ENCODE assay signal across 9 mouse cellular contexts in the genomic region with DNA sequence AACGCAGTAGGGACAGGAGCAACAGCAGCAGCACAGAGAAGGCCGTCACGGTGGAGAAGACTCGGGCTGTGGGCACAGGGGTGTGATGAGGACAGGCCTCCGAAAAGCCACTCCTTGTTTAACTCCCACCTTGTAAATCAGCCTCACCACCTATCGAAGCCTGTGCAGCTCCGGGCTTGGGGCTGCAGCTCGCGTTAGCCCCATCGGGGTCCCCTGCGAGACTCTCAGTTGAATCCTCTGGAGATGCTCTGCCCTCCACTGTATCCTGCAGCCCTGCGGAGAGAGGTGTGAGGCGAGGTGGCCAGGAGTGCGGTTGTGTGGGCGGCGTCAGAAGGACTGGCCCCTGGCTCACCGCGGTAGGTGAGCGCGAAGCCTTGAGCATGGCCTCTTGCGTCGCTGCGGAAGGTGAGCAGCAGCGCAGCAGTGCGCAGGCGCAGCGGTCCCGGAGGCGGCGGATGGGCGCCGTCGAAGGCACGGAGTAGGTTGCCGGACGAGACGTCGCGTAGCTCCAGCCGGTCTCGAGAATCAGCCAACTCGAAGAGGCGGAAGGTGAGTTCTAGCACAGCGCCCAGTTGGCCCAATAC. TPM values are rescaled to one million over a fixed set of nuclear protein-coding genes. Genes with fewer than 3 reads are reported as not detected.
DNase-seq lines count a peak whose midpoint lies in the region; ATAC-seq and TF ChIP-seq lines count a peak whose summit lies in the region.
"Had no signal": no experiment of that assay in that cellular context is flagged by ENCODE, and none has a peak within 500 bp of the region (broad histone marks: within the 10 kb centered on the region; RNA-seq: fewer than 3 reads in every experiment).

No protein-coding gene starts in this region.

- TF ChIP-seq CTCF in heart, postnatal 0 days (IDR thresholded peaks at IDR 0.05; ENCODE audit: low read depth), result no peak

- 8% methylated on average over 44 of the region's 44 CpGs for WGBS in heart, postnatal 0 days
- WGBS in liver, embryonic 11.5 days, result 9% methylated on average over 44 of the region's 44 CpGs
- WGBS in neural tube, embryonic 12.5 days, result 8% methylated on average over 44 of the region's 44 CpGs

- no peak for TF ChIP-seq EP300 in heart, postnatal 0 days (IDR thresholded peaks at IDR 0.05; ENCODE audit: low read depth)

- peak overlapping the region; percentile 2 for H3K4me2 ChIP-seq in heart, postnatal 0 days (ENCODE audit: low read depth, low read length)
- H3K4me2 ChIP-seq in liver, embryonic 11.5 days, result peak overlapping the region; percentile 45
- H3K4me2 ChIP-seq in neural tube, embryonic 12.5 days (replicated peaks), result peak overlapping the region; percentile 52

- no peak overlapping the region for H3K4me3 ChIP-seq in heart, postnatal 0 days (ENCODE audit: low read depth, low read length)
- H3K4me3 ChIP-seq in liver, embryonic 11.5 days (ENCODE audit: low read depth, low read length), result peak overlapping the region; percentile 14
- H3K4me3 ChIP-seq in neural tube, embryonic 12.5 days, result peak overlapping the region; percentile 16; the same call in 1 of the 2 replicates

- H3K9ac ChIP-seq in heart, postnatal 0 days (replicated peaks; ENCODE audit: low read depth, low read length), result no peak overlapping the region
- no peak overlapping the region for H3K9ac ChIP-seq in liver, embryonic 11.5 days (ENCODE audit: low read depth, low read length)
- H3K9ac ChIP-seq in neural tube, embryonic 12.5 days, result no peak overlapping the region

- H3K4me1 ChIP-seq in heart, postnatal 0 days (ENCODE audit: control insufficient read depth, insufficient read depth), result peaks cover 19% of the 10 kb centered on the region
- H3K4me1 ChIP-seq in liver, embryonic 11.5 days (replicated peaks; ENCODE audit: control insufficient read depth, insufficient read depth, low read length), result peaks cover 32% of the 10 kb centered on the region
- peaks cover 38% of the 10 kb centered on the region for H3K4me1 ChIP-seq in neural tube, embryonic 12.5 days

- no peaks in the 10 kb centered on the region for H3K9me3 ChIP-seq in heart, postnatal 0 days (replicated peaks; ENCODE audit: control insufficient read depth, low read length)
- H3K9me3 ChIP-seq in liver, embryonic 11.5 days (ENCODE audit: control insufficient read depth, low read length), result no peaks in the 10 kb centered on the region
- H3K9me3 ChIP-seq in neural tube, embryonic 12.5 days, result no peaks in the 10 kb centered on the region

- DNase-seq in embryo, embryonic 10 days (ENCODE audit: low spot score), result peak; percentile 57
- no peak for DNase-seq in embryo, embryonic 11 days
- peak; percentile 61 for DNase-seq in ES-CJ7 (ENCODE audit: low read depth, low spot score)
- no peak for DNase-seq in heart, postnatal 0 days (ENCODE audit: low spot score)
- DNase-seq in liver, embryonic 11.5 days (ENCODE audit: low spot score), result no peak
- no peak for DNase-seq in urinary bladder, postnatal 4 days (ENCODE audit: low spot score in 2 of 2)

- H3K27ac ChIP-seq in heart, postnatal 0 days (ENCODE audit: low read depth), result no peak overlapping the region
- H3K27ac ChIP-seq in liver, embryonic 11.5 days (ENCODE audit: low read depth, low read length), result no peak overlapping the region
- no peak overlapping the region for H3K27ac ChIP-seq in neural tube, embryonic 12.5 days

- 0 out of 2 replicates have a peak, but pooled peaks cover 5% of the 10 kb centered on the region for H3K36me3 ChIP-seq in heart, postnatal 0 days (replicated peaks; ENCODE audit: control insufficient read depth, insufficient read depth, low read length)
- no peaks in the 10 kb centered on the region for H3K36me3 ChIP-seq in liver, embryonic 11.5 days (ENCODE audit: control insufficient read depth, insufficient read depth, low read length)
- 0 out of 2 replicates have a peak, but pooled peaks cover 4% of the 10 kb centered on the region for H3K36me3 ChIP-seq in neural tube, embryonic 12.5 days

- peaks cover 66% of the 10 kb centered on the region for H3K27me3 ChIP-seq in heart, postnatal 0 days (ENCODE audit: control insufficient read depth, insufficient read depth, low read length)
- H3K27me3 ChIP-seq in liver, embryonic 11.5 days (replicated peaks; ENCODE audit: control insufficient read depth, insufficient read depth, low read length), result peaks cover 89% of the 10 kb centered on the region
- H3K27me3 ChIP-seq in neural tube, embryonic 12.5 days (replicated peaks), result peaks cover 69% of the 10 kb centered on the region

- no peak for ATAC-seq in heart, postnatal 0 days (ENCODE audit: insufficient read depth, low read depth)
- ATAC-seq in liver, embryonic 11.5 days (replicated peaks; ENCODE audit: low FRiP score), result no peak
- ATAC-seq in neural tube, embryonic 12.5 days (ENCODE audit: low FRiP score, low read depth), result no peak
- no peak for ATAC-seq in erythroblast, adult 5-6 weeks (replicated peaks; ENCODE audit: low FRiP score, poor library complexity, severe bottlenecking)

RNA-seq across cellular contexts. Expression of gene Paqr4, which starts 1.6 kb away (rescaled TPM):
- total RNA-seq in heart, postnatal 0 days (2014; rRNA removed; ENCODE audit: low replicate concordance), result 21.7 and 28.7 TPM in 2 replicates
- polyA plus RNA-seq in heart, postnatal 0 days (2015; fragmentation: Nextera tagmentation; extraction: Ambion mirVana), result 13.6 and 15.8 TPM in 2 replicates
- 10.4 and 11.4 TPM in 2 replicates for polyA plus RNA-seq in liver, embryonic 11.5 days (2014; fragmentation: Nextera tagmentation; extraction: Ambion mirVana)
- polyA plus RNA-seq in neural tube, embryonic 12.5 days (2016; fragmentation: Nextera tagmentation; extraction: Ambion mirVana), result 41.7 and 41.8 TPM in 2 replicates
- total RNA-seq in erythroblast, adult 5-6 weeks (2015; ENCODE audit: low replicate concordance), result 1.2 TPM in 1 of 2 replicates, not detected in the other
- 1.4 and 4.3 TPM in 2 replicates for total RNA-seq in erythroblast, adult 5-6 weeks (2017; ENCODE audit: low replicate concordance)

RNA-seq across cellular contexts. Expression of gene Kremen2, which starts 3.3 kb away (rescaled TPM):
- total RNA-seq in heart, postnatal 0 days (2014; rRNA removed; ENCODE audit: low replicate concordance), result 0.97 TPM in 1 of 2 replicates, not detected in the other
- polyA plus RNA-seq in heart, postnatal 0 days (2015; fragmentation: Nextera tagmentation; extraction: Ambion mirVana), result not detected in 2 replicates
- 0.60 and 0.73 TPM in 2 replicates for polyA plus RNA-seq in liver, embryonic 11.5 days (2014; fragmentation: Nextera tagmentation; extraction: Ambion mirVana)
- polyA plus RNA-seq in neural tube, embryonic 12.5 days (2016; fragmentation: Nextera tagmentation; extraction: Ambion mirVana), result 5.8 and 6.1 TPM in 2 replicates
- total RNA-seq in erythroblast, adult 5-6 weeks (2015; ENCODE audit: low replicate concordance), result not detected in 2 replicates
- total RNA-seq in erythroblast, adult 5-6 weeks (2017; ENCODE audit: low replicate concordance), result not detected in 2 replicates
- total RNA-seq: MEL had no signal

RNA-seq across cellular contexts. Expression of gene Pkmyt1, which starts 16.2 kb away (rescaled TPM):
- total RNA-seq in heart, postnatal 0 days (2014; rRNA removed; ENCODE audit: low replicate concordance), result 18.2 and 21.7 TPM in 2 replicates
- polyA plus RNA-seq in heart, postnatal 0 days (2015; fragmentation: Nextera tagmentation; extraction: Ambion mirVana), result 8.6 and 9.0 TPM in 2 replicates
- 51.5 and 60.2 TPM in 2 replicates for polyA plus RNA-seq in liver, embryonic 11.5 days (2014; fragmentation: Nextera tagmentation; extraction: Ambion mirVana)
- polyA plus RNA-seq in neural tube, embryonic 12.5 days (2016; fragmentation: Nextera tagmentation; extraction: Ambion mirVana), result 32.7 and 34.1 TPM in 2 replicates
- total RNA-seq in erythroblast, adult 5-6 weeks (2015; ENCODE audit: low replicate concordance), result 10.0 and 14.2 TPM in 2 replicates
- 7.3 and 9.2 TPM in 2 replicates for total RNA-seq in erythroblast, adult 5-6 weeks (2017; ENCODE audit: low replicate concordance)

RNA-seq across cellular contexts. Expression of gene 1520401A03Rik, which starts 19.7 kb away (rescaled TPM):
- not detected in 2 replicates for total RNA-seq in heart, postnatal 0 days (2014; rRNA removed; ENCODE audit: low replicate concordance)
- not detected in 2 replicates for polyA plus RNA-seq in heart, postnatal 0 days (2015; fragmentation: Nextera tagmentation; extraction: Ambion mirVana)
- polyA plus RNA-seq in liver, embryonic 11.5 days (2014; fragmentation: Nextera tagmentation; extraction: Ambion mirVana), result 0.11 TPM in 1 of 2 replicates, not detected in the other
- 0.79 and 1.1 TPM in 2 replicates for polyA plus RNA-seq in neural tube, embryonic 12.5 days (2016; fragmentation: Nextera tagmentation; extraction: Ambion mirVana)
- not detected in 2 replicates for total RNA-seq in erythroblast, adult 5-6 weeks (2015; ENCODE audit: low replicate concordance)
- total RNA-seq in erythroblast, adult 5-6 weeks (2017; ENCODE audit: low replicate concordance), result not detected in 2 replicates
- total RNA-seq: MEL had no signal

RNA-seq across cellular contexts. Expression of gene Flywch1, which starts 29.1 kb away (rescaled TPM):
- 54.5 and 72.2 TPM in 2 replicates for total RNA-seq in heart, postnatal 0 days (2014; rRNA removed; ENCODE audit: low replicate concordance)
- 32.4 and 34.8 TPM in 2 replicates for polyA plus RNA-seq in heart, postnatal 0 days (2015; fragmentation: Nextera tagmentation; extraction: Ambion mirVana)
- polyA plus RNA-seq in liver, embryonic 11.5 days (2014; fragmentation: Nextera tagmentation; extraction: Ambion mirVana), result 39.1 and 42.3 TPM in 2 replicates
- 234 and 241 TPM in 2 replicates for polyA plus RNA-seq in neural tube, embryonic 12.5 days (2016; fragmentation: Nextera tagmentation; extraction: Ambion mirVana)
- 2.1 and 2.3 TPM in 2 replicates for total RNA-seq in erythroblast, adult 5-6 weeks (2015; ENCODE audit: low replicate concordance)
- total RNA-seq in erythroblast, adult 5-6 weeks (2017; ENCODE audit: low replicate concordance), result 3.8 and 4.7 TPM in 2 replicates

Comparison
In these comparisons a context has a peak if more than half of its experiments do, and no peak if none do; other contexts are left out.
1. DNase-seq: peak in embryo, embryonic 10 days (single experiment) and ES-CJ7 (single experiment); none in embryo, embryonic 11 days (single experiment), heart, postnatal 0 days (single experiment), liver, embryonic 11.5 days (single experiment) and urinary bladder, postnatal 4 days (0 of 2).
2. H3K4me2 ChIP-seq: peak in every context shown above with its lines; median percentile 52 in neural tube, embryonic 12.5 days; 45 in liver, embryonic 11.5 days; 2 in heart, postnatal 0 days.